Mouse (Mus musculus) small intestine, adult 2 months (tissue): ENCODE results near the gene Magi1. TPM values are rescaled to one million over a fixed set of nuclear protein-coding genes. Genes with fewer than 3 reads are reported as not detected.

Source experiments
- H3K27ac ChIP-seq: fragments of 200-500 bp; 2 replicates; pipeline ENCODE4 v1.5.1; 2012; ENCODE audit warnings: low read depth, low read length, control low read depth, inconsistent platforms; ENCODE audit not compliant: insufficient read depth
- H3K27me3 ChIP-seq: fragments of 200-500 bp; 2 replicates; pipeline ENCODE4 v1.6.1; 2012; ENCODE audit warnings: mild to moderate bottlenecking, moderate library complexity, low read length, inconsistent platforms; ENCODE audit not compliant: control insufficient read depth, insufficient read depth
- H3K36me3 ChIP-seq: fragments of 200-500 bp; 2 replicates; pipeline ENCODE4 v1.6.1; 2012; ENCODE audit warnings: mild to moderate bottlenecking, low read length, control low read depth, inconsistent platforms; ENCODE audit not compliant: control insufficient read depth, insufficient read depth
- H3K4me1 ChIP-seq: fragments of 200-500 bp; 2 replicates; pipeline ENCODE4 v1.6.1; 2012; ENCODE audit warnings: low read length, inconsistent platforms, mixed read lengths; ENCODE audit not compliant: control insufficient read depth, insufficient read depth, insufficient read length
- H3K4me3 ChIP-seq: fragments of 200-500 bp; 2 replicates; pipeline ENCODE4 v1.5.1; 2012; ENCODE audit warnings: low read depth, mild to moderate bottlenecking, control low read depth, inconsistent platforms, low read length, moderate library complexity
- CTCF ChIP-seq: fragments of 200-500 bp; IDR thresholded peaks from 2 replicates; pipeline ENCODE4 v1.5.1; 2012; ENCODE audit warnings: low read depth, mild to moderate bottlenecking, control low read depth, inconsistent platforms, low read length, moderate library complexity, mixed read lengths; ENCODE audit not compliant: insufficient replicate concordance, insufficient read length; ENCODE audit errors: extremely low read depth
- POLR2A ChIP-seq: fragments of 200-500 bp; IDR thresholded peaks from 2 replicates; pipeline ENCODE4 v1.6.1; 2012; ENCODE audit warnings: low read depth, mild to moderate bottlenecking, control low read depth, inconsistent platforms, low read length, moderate library complexity
- WGBS: fragments of 180-500 bp; shearing (Covaris S2); methylation state at CpG from one replicate; pipeline ENCODE4 v1.1.7; 2018; 5-methylcytosine and 5-hydroxymethylcytosine counted together
- polyA plus RNA-seq: library from polyadenylated mRNA; depleted of rRNA; stranded (reverse); fragments of >200 nt; gene quantifications from 2 replicates; pipeline ENCODE4 v1.2.3, GENCODE M21; 2012

Magi1 gene
- polyA plus RNA-seq, 1 experiment = 7.0 TPM

DNA sequence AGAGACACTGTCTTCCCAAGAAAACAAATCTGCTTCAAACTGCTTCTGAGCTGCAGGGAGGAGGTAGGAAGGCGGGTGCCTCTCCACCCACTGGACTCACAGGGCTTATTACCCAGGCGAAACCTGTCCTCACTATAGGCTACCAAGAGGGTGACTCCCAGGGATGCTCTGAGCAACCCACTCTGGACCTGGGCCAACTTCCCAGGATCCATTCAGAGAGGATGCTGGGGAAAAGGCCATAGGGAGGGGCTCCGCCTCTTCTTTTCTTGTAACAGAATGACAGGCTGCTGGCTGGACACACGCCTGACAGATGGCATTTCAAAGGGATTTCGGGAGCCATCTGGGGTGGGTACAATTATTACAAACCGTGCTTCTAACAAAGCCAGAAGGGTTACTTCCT, 463.8 kb downstream of the Magi1 start:
- Histone ChIP-seq H3K36me3 (no peaks in the 10 kb centered on the region), H3K4me3 (no peak overlapping the region), H3K4me1 (no peaks in the 10 kb centered on the region), H3K27ac (no peak overlapping the region), H3K27me3 (no peaks in the 10 kb centered on the region)
- 72% methylated on average over 6 of the region's 6 CpGs for WGBS
- TF ChIP-seq POLR2A (no peak), CTCF (no peak)

DNA sequence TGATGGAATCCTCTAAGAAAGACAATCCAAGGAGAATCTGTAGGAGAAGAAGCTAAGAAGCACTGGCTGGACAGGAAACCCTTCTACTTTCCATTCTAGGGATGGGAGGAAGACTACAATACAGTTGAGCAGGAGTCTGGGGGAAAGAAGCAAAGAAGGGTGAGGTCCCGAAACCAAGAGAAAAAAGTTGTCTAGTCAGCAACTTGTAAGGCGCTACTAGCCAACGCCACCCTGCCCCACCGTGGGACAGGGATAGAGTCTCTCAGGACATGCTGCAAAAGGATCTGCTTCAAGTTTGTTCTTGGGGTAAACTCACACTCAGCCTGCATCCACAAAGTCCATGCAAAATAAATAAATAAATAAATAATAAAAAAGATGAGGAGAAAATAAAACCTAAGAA, 464.4 kb downstream of the Magi1 start:
- H3K36me3 ChIP-seq = no peaks in the 10 kb centered on the region
- H3K4me3 ChIP-seq = no peak overlapping the region
- no peak for TF ChIP-seq POLR2A
- no peak for TF ChIP-seq CTCF
- WGBS = 97% methylated on average over 4 of the region's 4 CpGs
- H3K27ac ChIP-seq = no peak overlapping the region
- no peaks in the 10 kb centered on the region for H3K27me3 ChIP-seq
- no peaks in the 10 kb centered on the region for H3K4me1 ChIP-seq

DNA sequence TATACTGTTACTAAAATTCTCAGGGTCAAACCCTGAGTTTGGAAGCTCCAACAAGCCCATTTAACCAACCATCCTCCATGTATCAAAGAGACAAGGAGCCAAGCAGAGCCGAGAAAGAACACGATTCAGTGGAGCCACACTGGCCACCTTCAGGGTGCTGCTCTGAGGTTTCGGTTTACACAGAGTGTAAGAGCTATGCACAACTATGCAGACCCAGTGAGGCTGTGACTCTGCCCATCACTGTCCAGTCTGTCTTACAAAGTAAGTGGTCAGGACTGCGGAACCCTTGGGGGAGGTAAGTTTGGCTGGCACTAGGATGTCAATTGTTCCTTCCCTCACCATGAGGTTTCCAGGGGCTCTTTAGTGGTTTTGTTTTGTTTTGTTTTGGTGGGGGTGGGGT, 465.2 kb downstream of the Magi1 start:
- no peaks in the 10 kb centered on the region for H3K27me3 ChIP-seq
- no peak for TF ChIP-seq CTCF
- no peak for TF ChIP-seq POLR2A
- H3K36me3 ChIP-seq = no peaks in the 10 kb centered on the region
- H3K27ac ChIP-seq = no peak overlapping the region
- 87% methylated on average over 4 of the region's 4 CpGs for WGBS
- no peaks in the 10 kb centered on the region for H3K4me1 ChIP-seq
- H3K4me3 ChIP-seq = no peak overlapping the region

DNA sequence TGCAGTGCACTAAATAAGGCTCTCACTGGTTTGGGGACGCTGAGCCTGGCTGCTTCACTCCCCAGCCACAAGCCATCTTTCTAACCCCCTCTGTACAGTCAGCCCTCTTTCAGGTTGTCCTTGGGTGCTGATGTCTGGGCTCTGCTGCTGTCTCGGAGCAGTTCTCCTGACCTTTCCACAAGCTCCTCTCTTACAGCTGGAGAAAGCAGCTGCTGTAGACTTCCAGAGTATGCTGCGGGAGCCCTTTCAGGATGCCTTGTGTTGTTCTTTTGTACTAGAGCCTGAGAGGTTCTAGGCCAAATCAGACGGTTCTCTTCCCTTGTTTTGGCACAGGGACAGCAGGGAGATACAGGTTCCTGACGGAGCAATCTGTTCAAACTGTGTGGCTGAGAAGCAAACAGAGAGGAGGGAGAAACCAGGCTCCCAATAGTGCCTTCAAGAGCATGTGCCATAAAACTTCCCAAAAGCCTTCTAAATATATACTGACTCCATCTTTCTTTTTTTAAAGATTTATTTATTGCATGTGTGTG, 478.2 kb downstream of the Magi1 start:
- WGBS = 79% methylated on average over 5 of the region's 5 CpGs
- Histone ChIP-seq H3K27ac (no peak overlapping the region), H3K4me3 (no peak overlapping the region), H3K36me3 (no peaks in the 10 kb centered on the region), H3K4me1 (no peaks in the 10 kb centered on the region), H3K27me3 (no peaks in the 10 kb centered on the region)
- TF ChIP-seq CTCF = no peak
- no peak for TF ChIP-seq POLR2A

DNA sequence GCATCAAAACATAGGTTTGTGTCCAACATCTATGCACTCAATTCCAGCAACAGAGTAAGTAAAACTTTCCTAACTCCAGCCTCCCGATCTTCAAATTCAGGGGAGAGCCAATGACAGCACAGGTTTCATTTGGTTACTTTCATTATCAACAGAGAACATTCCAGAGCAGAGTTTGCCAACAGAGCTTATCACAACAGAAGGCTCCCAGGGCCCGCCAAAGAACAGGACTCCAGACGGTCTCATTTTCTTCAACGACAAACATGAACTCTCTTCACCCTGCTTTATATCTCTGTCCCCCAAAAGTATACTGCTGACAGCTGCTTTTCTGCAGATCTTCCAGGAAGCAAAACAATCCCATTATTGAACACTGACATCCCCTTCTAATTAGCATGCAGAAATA, 481.3 kb downstream of the Magi1 start:
- TF ChIP-seq CTCF = no peak
- TF ChIP-seq POLR2A = no peak
- Histone ChIP-seq H3K27ac (no peak overlapping the region), H3K27me3 (no peaks in the 10 kb centered on the region), H3K36me3 (no peaks in the 10 kb centered on the region), H3K4me1 (no peaks in the 10 kb centered on the region), H3K4me3 (no peak overlapping the region)
- 10% methylated on average over 4 of the region's 4 CpGs for WGBS

DNA sequence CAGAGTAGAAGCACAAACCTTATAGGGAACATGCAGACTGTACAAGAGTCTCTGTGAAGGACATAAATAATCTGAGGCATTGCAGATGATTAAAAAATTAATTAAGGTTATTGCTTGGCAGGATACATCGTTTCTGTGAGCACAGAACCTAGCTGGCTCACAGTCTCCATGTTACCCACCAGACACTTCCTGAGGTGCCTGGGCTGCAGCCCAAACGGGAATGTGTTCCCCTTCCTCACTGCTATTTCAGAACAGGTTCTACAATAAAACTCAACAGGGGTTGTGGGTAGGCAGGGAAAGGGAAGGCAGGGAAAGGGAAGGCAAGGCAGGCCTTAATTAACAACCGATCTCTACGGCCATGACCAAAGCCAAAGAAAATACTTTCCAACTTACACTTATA, 483.3 kb downstream of the Magi1 start:
- H3K27me3 ChIP-seq = no peaks in the 10 kb centered on the region
- H3K36me3 ChIP-seq = no peaks in the 10 kb centered on the region
- no peaks in the 10 kb centered on the region for H3K4me1 ChIP-seq
- WGBS = 78% methylated on average over 4 of the region's 4 CpGs
- H3K4me3 ChIP-seq = no peak overlapping the region
- no peak overlapping the region for H3K27ac ChIP-seq
- no peak for TF ChIP-seq CTCF
- TF ChIP-seq POLR2A = no peak

DNA sequence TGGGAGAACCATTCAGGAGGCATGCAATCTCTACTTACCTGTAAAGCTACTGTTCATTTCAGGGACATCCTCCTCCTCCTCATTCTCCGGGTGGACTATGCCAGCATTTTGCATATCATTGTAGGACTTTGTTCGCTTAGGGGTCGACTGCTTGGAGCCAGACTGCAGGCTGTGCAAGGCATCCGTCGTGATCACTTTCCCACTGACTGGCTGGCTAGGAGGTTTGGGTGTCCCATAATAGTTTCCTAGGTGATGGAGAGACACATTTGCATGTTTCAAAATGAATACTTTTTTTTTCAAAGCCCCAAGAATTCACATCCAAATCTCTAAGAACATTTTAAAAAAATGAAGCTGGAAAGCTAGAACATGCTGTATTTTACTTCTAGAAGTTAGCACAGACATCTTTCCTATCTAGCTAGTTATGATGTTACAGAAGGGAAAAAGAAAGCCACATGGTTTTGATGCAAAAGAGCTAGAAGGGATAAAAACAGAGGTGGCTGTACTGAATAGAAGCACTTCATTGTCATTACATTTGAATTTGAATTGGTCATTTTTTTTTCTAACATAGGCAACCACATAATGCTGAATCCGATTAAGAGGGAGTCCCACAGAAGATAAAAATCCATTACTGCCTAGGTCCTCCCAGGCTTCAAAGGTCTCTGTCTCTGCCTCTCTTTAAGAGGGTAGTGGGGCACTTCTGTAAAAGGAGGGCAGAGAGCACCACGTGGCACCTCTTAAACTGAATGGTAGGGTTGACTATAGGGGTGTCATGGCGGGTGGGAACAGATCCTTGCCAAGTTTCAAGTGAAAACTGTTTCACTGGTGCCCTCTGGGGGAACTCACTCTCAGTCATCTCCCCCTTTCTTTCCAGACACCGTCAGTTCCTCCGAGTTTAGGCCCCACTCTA, 491.2 kb downstream of the Magi1 start:
- no peaks in the 10 kb centered on the region for H3K27me3 ChIP-seq
- WGBS = 82% methylated on average over 10 of the region's 10 CpGs

More for the DNA sequence above, 491.2 kb downstream of the Magi1 start:
- H3K27ac ChIP-seq = no peak overlapping the region
- TF ChIP-seq CTCF (no peak), POLR2A (no peak)
- H3K4me1 ChIP-seq = no peaks in the 10 kb centered on the region
- H3K36me3 ChIP-seq = no peaks in the 10 kb centered on the region
- no peak overlapping the region for H3K4me3 ChIP-seq
